24 mouse cellular contexts compared by ENCODE assay signal in genomic region chr7:118163006-118163405, GRCm38 (mm10).
"Had no signal": no experiment of that assay in that cellular context is flagged by ENCODE, and none has a peak within 500 bp of the region (broad histone marks: within the 10 kb centered on the region; RNA-seq: fewer than 3 reads in every experiment).

No protein-coding gene starts in this region.

- H3K9ac ChIP-seq: heart, embryonic 12.5 days; hindbrain, embryonic 13.5 days; hindbrain, embryonic 15.5 days; limb, embryonic 13.5 days; limb, embryonic 15.5 days; liver, embryonic 12.5 days; liver, embryonic 14.5 days had no signal

- H3K27me3 ChIP-seq: heart, embryonic 12.5 days; hindbrain, embryonic 13.5 days; hindbrain, embryonic 15.5 days; limb, embryonic 13.5 days; limb, embryonic 15.5 days; liver, embryonic 12.5 days had no signal

- H3K27ac ChIP-seq: gastrocnemius, adult 2 months; heart, embryonic 10.5 days; hindbrain, embryonic 10.5 days; hindbrain, embryonic 13.5 days; hindbrain, embryonic 15.5 days; hindbrain, postnatal 0 days; layer of hippocampus, adult 2 months; limb, embryonic 13.5 days; limb, embryonic 15.5 days; liver, embryonic 12.5 days; liver, embryonic 14.5 days had no signal

- H3K4me2 ChIP-seq: heart, embryonic 12.5 days; hindbrain, embryonic 13.5 days; hindbrain, embryonic 15.5 days; limb, embryonic 13.5 days; limb, embryonic 15.5 days; liver, embryonic 12.5 days had no signal

- ATAC-seq: hindbrain, postnatal 0 days; intestine, embryonic 16.5 days; liver, embryonic 12.5 days had no signal

- H3K4me1 ChIP-seq: heart, embryonic 10.5 days; heart, embryonic 12.5 days; hindbrain, embryonic 10.5 days; hindbrain, embryonic 13.5 days; hindbrain, embryonic 15.5 days; limb, embryonic 13.5 days; limb, embryonic 15.5 days; liver, embryonic 12.5 days had no signal

- H3K4me3 ChIP-seq: gastrocnemius, adult 2 months; heart, embryonic 10.5 days; heart, embryonic 12.5 days; hindbrain, embryonic 10.5 days; hindbrain, embryonic 13.5 days; hindbrain, embryonic 15.5 days; layer of hippocampus, adult 2 months; limb, embryonic 13.5 days; limb, embryonic 15.5 days; liver, embryonic 12.5 days had no signal

- DNase-seq: gastrocnemius, adult 2 months; gastrocnemius, postnatal 10 days; gastrocnemius, postnatal 25 days; heart, adult 18-20 months; heart, postnatal 10 days; heart, postnatal 4 days; kidney, adult 11 months; kidney, adult 2 months; kidney, postnatal 10 days; kidney, postnatal 25 days; kidney, postnatal 4 days; left cerebral cortex, postnatal 4 days had no signal

- H3K9me3 ChIP-seq: heart, embryonic 10.5 days; heart, embryonic 12.5 days; hindbrain, embryonic 10.5 days; hindbrain, embryonic 13.5 days; hindbrain, embryonic 15.5 days; limb, embryonic 13.5 days; limb, embryonic 15.5 days; liver, embryonic 12.5 days had no signal
